Mouse (Mus musculus) neural tube, embryonic 13.5 days (tissue): ENCODE data around the gene Macrod2. TPM values are rescaled to one million over a fixed set of nuclear protein-coding genes. Genes with fewer than 3 reads are reported as not detected.
A peak's percentile ranks its signal among the peaks of the same experiment; 100 is the strongest.

Experiments
- ATAC-seq: fragments of 200-750 bp; cut with Nextera tagmentation; 2 replicates; pipeline ENCODE4 v1.8.0; 2017; ENCODE audit warnings: low read depth, mild to moderate bottlenecking, moderate TSS enrichment, moderate library complexity
- H3K27ac ChIP-seq: fragments of 300-500 bp; sonication (generic); replicated peaks from 2 replicates; pipeline ENCODE4 v1.5.1; 2015; ENCODE audit warnings: moderate library complexity, mild to moderate bottlenecking, inconsistent platforms
- H3K27me3 ChIP-seq: fragments of 300-500 bp; sonication (generic); 2 replicates; pipeline ENCODE4 v1.6.1; 2015; ENCODE audit warnings: mild to moderate bottlenecking, inconsistent platforms
- H3K36me3 ChIP-seq: fragments of 300-500 bp; sonication (generic); 2 replicates; pipeline ENCODE4 v1.6.1; 2015; ENCODE audit warnings: mild to moderate bottlenecking, inconsistent platforms
- H3K4me1 ChIP-seq: fragments of 300-500 bp; sonication (generic); replicated peaks from 2 replicates; pipeline ENCODE4 v1.6.1; 2015; ENCODE audit warnings: inconsistent platforms
- H3K4me2 ChIP-seq: fragments of 300-500 bp; sonication (generic); 2 replicates; pipeline ENCODE4 v1.6.1; 2015; ENCODE audit warnings: inconsistent platforms, mild to moderate bottlenecking, moderate library complexity
- H3K4me3 ChIP-seq: fragments of 300-500 bp; sonication (generic); 2 replicates; pipeline ENCODE4 v1.5.1; 2015; ENCODE audit warnings: mild to moderate bottlenecking, inconsistent platforms
- H3K9ac ChIP-seq: fragments of 300-500 bp; sonication (generic); 2 replicates; pipeline ENCODE4 v1.6.1; 2015; ENCODE audit warnings: moderate library complexity, mild to moderate bottlenecking, inconsistent platforms
- H3K9me3 ChIP-seq: fragments of 300-500 bp; sonication (generic); 2 replicates; pipeline ENCODE4 v1.6.1; 2016; ENCODE audit warnings: inconsistent platforms
- WGBS: fragments of 180-500 bp; shearing (Covaris S2); methylation state at CpG from one replicate; pipeline ENCODE4 v1.1.7; 2015; 5-methylcytosine and 5-hydroxymethylcytosine counted together
- polyA plus RNA-seq: library from polyadenylated mRNA; unstranded; fragments of >200 nt; fragmentation: Nextera tagmentation; extraction: Ambion mirVana; gene quantifications from 2 replicates; pipeline ENCODE4 v1.2.1, GENCODE M21; 2015

Gene Macrod2
- polyA plus RNA-seq, 1 experiment from 2014 or later: 78.9 TPM

DNA sequence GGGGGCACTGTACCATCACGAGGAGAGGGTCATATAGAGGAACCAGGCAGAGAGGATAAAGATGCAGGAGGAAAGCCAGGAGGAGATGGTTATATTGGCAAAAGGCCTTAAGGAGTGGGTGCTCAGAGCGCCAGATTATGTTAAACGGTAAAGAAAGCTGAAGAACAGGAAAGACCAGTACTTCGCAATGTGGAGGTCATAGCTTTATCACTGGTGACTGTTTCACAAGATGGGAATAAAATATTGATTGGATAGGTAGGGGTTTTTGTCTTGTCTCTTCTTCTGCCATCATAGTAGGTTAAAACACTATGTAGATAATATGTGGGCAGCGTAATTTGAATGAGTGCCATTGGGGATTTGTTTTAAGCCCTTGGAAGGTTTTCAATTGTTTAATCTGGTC lies 816.2 kb downstream of the Macrod2 start:
- Histone ChIP-seq H3K27ac (no peak overlapping the region), H3K9me3 (no peaks in the 10 kb centered on the region), H3K4me3 (no peak overlapping the region), H3K27me3 (no peaks in the 10 kb centered on the region), H3K9ac (no peak overlapping the region), H3K36me3 (no peaks in the 10 kb centered on the region), H3K4me2 (no peak overlapping the region), H3K4me1 (no peaks in the 10 kb centered on the region)
- WGBS: 88% methylated on average over 5 of the region's 5 CpGs
- no peak for ATAC-seq

DNA sequence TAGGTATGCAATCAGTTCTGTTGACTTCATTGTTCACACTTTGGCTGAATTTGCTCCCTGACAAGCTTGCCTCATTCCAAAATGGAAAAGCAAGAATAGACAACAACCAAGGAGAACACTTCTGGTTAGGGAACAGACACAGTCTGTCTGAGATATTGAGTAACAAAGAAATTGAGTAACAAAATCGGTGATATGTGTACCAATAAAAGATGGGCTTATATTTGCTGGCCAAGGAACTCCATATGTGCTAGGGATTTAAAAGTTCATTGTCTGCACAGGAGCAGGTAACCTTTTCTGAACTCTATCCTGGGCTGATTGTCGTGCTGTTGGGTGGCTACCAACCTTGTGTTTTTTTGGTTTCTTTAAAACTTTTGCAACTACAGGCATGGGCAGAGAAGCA lies 817.2 kb downstream of the Macrod2 start:
- ATAC-seq: no peak
- no peaks in the 10 kb centered on the region for H3K4me1 ChIP-seq
- H3K36me3 ChIP-seq: no peaks in the 10 kb centered on the region
- H3K4me3 ChIP-seq: no peak overlapping the region
- H3K9ac ChIP-seq: no peak overlapping the region
- no peak overlapping the region for H3K4me2 ChIP-seq
- 88% methylated on average over 2 of the region's 2 CpGs for WGBS
- H3K27ac ChIP-seq: no peak overlapping the region
- H3K27me3 ChIP-seq: no peaks in the 10 kb centered on the region
- no peaks in the 10 kb centered on the region for H3K9me3 ChIP-seq

DNA sequence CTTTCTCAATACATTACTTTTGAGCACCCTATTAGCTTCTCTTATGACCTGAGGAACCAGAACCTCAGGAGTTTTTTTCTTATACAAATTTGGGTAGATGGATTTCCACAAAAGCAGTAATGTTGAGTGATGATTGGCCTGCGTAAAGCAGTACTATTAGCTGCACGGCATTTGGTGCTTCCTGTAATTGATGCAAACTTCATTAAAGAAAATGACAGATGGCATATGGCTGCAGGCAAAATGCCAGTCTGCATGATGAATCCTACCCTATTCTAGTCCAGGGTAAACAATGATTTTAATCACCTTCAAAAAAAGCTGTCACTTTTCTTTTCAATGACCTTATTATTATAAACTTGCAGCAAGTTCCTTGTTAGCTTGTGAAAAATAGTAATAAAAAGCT lies 822.4 kb downstream of the Macrod2 start:
- Histone ChIP-seq H3K9ac (no peak overlapping the region), H3K27me3 (no peaks in the 10 kb centered on the region), H3K4me2 (no peak overlapping the region), H3K27ac (no peak overlapping the region), H3K9me3 (peaks cover 15% of the 10 kb centered on the region; the same call in 1 of the 2 replicates), H3K36me3 (no peaks in the 10 kb centered on the region), H3K4me1 (no peaks in the 10 kb centered on the region), H3K4me3 (no peak overlapping the region)
- 36% methylated on average over 2 of the region's 2 CpGs for WGBS
- ATAC-seq: no peak

DNA sequence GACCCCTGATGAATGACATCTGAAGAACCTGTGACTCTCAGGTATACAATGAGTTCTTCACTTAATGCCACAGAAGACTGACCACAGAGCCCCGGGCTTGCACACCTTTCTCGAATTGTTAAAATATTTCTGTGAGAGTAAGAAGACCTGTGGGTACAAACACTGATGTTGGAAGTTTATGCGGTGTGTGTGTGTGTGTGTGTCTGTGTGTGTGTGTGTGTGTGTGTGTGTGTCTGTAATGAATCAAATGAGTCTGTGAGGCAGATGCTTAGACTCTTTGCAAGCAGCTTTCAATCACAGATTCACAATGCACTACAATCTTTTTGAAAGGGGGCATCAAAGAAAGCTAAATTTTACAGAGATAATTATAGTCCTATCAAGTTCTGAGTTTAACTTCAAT lies 822.8 kb downstream of the Macrod2 start:
- no peak for ATAC-seq
- Histone ChIP-seq H3K9ac (no peak overlapping the region), H3K36me3 (no peaks in the 10 kb centered on the region), H3K9me3 (peaks cover 15% of the 10 kb centered on the region; the same call in 1 of the 2 replicates), H3K4me2 (no peak overlapping the region), H3K4me3 (no peak overlapping the region), H3K27ac (no peak overlapping the region), H3K27me3 (no peaks in the 10 kb centered on the region), H3K4me1 (no peaks in the 10 kb centered on the region)
- WGBS: 78% methylated on average over 3 of the region's 3 CpGs

DNA sequence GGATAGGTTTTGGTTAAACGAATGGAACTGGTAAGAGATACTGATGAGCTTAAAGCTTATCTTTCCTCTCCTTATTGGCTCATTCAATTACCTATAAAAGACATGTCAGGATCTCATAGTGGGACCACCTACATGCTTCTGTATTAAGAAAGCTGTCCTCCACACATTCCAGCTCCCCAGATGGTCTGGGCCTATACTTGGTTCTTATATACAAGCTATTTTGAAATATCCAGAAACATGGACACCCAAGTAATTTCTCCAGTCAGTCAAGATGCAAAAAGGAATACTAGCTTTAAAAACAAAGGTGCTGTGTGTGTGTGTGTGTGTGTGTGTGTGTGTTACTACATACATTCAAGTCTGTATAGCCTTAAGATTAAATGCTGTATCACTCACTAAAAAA lies 833.7 kb downstream of the Macrod2 start:
- Histone ChIP-seq H3K27me3 (no peaks in the 10 kb centered on the region), H3K4me3 (no peak overlapping the region), H3K27ac (no peak overlapping the region), H3K36me3 (no peaks in the 10 kb centered on the region), H3K9ac (no peak overlapping the region), H3K4me2 (no peak overlapping the region), H3K9me3 (no peaks in the 10 kb centered on the region), H3K4me1 (peaks cover 10% of the 10 kb centered on the region)
- WGBS: 94% methylated on average over 1 of the region's 1 CpGs
- no peak for ATAC-seq

DNA sequence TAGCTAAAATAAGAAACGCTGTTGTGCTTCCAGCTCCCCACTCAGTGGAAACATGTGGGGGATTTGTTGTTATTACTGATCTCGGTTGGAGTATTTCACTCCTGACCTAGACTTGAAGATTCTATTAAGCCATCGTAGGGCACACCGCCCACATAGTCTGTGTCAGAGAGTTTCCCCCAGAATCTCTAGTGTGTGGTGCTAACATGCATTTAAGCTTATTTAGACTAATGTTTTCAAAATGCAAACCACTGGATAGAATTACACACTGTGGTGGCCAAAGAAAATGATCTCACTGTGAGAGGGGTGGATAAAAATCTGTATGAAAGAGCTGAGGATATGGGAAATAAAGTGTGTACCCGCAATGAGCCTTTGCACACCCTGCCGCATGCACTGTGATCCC lies 834.7 kb downstream of the Macrod2 start:
- ATAC-seq: no peak
- 78% methylated on average over 6 of the region's 6 CpGs for WGBS
- Histone ChIP-seq H3K27me3 (no peaks in the 10 kb centered on the region), H3K9me3 (no peaks in the 10 kb centered on the region), H3K4me2 (no peak overlapping the region), H3K9ac (no peak overlapping the region), H3K4me3 (no peak overlapping the region), H3K27ac (no peak overlapping the region), H3K4me1 (peaks cover 10% of the 10 kb centered on the region), H3K36me3 (no peaks in the 10 kb centered on the region)

DNA sequence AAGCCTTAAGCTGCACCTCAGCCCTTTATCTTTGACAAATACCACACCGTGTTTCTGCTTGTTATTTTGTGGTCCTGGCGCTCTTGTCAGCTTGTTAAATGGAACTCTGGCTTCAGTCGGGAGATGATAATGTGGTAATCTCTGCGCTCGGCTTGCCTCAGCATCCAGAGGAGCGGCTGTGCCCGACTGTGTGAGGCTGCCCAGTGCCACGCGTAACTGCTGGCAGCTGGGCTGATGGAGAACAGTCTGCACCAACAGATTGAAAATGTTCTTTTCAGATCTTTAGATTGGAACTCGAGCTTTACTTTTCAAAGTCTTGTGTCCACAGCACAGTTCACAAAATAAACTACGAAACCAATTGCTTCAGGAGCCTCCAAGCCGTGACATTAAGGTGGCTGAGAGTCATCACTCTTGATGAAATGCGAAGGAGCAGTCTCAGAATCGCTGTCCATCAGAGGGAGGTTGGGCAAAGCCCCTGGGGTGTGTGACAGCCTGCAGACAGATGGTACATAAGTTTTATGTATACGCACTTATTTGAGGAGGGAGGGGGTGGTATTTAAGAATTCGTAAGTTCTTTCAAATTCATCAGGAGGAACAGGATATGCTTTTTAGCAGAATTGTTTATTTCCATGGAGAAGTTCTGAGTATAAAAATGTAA lies 836.0 kb downstream of the Macrod2 start:
- H3K4me1 ChIP-seq: peaks cover 10% of the 10 kb centered on the region
- peak; percentile 75 for ATAC-seq
- H3K4me2 ChIP-seq: peak overlapping the region; percentile 18; the same call in 1 of the 2 replicates
- 36% methylated on average over 16 of the region's 16 CpGs for WGBS
- no peaks in the 10 kb centered on the region for H3K36me3 ChIP-seq
- no peak overlapping the region for H3K4me3 ChIP-seq
- no peaks in the 10 kb centered on the region for H3K9me3 ChIP-seq
- no peak overlapping the region for H3K9ac ChIP-seq
- H3K27me3 ChIP-seq: no peaks in the 10 kb centered on the region
- H3K27ac ChIP-seq: no peak overlapping the region

DNA sequence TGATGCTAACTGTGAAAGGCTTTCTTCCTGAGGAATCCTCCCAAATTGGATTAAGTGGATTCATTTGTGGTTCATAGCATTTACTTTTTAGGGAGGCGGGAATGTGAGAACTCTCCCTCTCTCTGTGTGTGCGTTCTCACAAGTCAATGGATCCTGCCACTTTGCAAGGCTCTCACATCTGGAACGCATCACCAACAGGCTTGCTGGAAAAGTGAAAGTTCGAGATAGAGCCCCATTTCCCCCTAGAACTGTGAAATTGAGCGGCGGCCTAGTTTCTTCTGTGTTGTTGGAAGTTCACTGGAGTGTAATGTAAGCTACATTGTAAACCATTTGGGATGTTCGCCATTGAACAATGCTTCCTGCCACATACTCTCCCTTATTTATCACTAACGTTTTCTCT lies 839.2 kb downstream of the Macrod2 start:
- peaks cover 10% of the 10 kb centered on the region for H3K4me1 ChIP-seq
- H3K27me3 ChIP-seq: no peaks in the 10 kb centered on the region
- no peaks in the 10 kb centered on the region for H3K9me3 ChIP-seq
- H3K4me2 ChIP-seq: no peak overlapping the region
- WGBS: 40% methylated on average over 8 of the region's 8 CpGs
- no peak overlapping the region for H3K9ac ChIP-seq
- H3K36me3 ChIP-seq: no peaks in the 10 kb centered on the region
- no peak overlapping the region for H3K4me3 ChIP-seq
- H3K27ac ChIP-seq: no peak overlapping the region
- no peak for ATAC-seq

DNA sequence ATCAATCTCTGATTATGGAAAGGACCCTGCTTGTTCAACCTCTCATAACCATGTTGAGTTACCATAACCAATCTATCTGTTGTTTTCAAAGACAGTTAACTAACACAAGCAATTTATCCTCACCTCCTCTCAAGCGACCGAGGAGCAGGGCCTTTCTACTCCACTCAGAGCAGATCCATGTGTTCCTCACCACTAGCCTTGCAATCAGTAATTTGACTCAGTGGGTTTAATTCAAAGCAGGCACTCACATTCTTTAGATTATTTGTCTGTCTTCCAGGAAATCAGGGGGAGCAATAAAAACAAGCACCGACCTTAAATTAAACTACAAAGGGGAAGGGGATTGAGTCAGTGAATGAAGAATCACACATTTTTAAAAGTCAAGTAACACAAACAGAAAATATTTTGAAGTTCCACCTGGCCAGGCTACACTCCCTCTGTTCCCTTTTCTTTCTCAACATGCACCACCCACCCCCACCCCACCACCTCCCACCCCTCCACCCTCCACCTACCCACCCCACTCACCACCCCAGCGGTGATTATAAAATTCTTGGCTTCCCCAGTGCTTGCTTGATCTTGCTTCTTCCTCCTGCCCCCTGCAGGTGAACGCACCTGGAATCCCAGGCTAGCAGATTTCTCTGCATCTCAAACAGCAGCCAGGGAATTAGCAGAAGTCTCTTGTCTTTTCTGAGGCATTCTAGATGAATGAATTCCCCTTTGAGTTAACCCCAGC lies 839.8 kb downstream of the Macrod2 start:
- Histone ChIP-seq H3K4me1 (peaks cover 10% of the 10 kb centered on the region), H3K4me3 (no peak overlapping the region), H3K9ac (no peak overlapping the region), H3K36me3 (no peaks in the 10 kb centered on the region), H3K27me3 (no peaks in the 10 kb centered on the region), H3K4me2 (no peak overlapping the region), H3K27ac (no peak overlapping the region), H3K9me3 (no peaks in the 10 kb centered on the region)
- WGBS: 18% methylated on average over 5 of the region's 5 CpGs
- ATAC-seq: no peak

DNA sequence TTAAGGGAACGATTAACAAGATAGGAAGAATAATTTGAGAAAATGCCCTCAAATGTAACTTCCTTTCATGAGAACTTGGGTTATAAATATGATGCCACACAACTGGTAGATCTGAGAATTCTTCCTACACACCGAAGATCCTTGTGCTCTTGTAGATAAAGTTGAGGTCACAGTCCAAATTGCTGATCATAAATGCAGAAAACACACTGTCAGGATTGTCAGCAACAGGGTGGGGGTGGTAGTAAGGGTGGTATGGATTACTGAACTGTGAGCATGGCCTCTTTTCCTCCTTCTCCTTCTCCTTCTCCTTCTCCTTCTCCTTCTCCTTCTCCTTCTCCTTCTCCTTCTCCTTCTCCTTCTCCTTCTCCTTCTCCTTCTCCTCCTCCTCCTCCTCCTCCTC lies 852.6 kb downstream of the Macrod2 start:
- H3K4me2 ChIP-seq: no peak overlapping the region
- no peaks in the 10 kb centered on the region for H3K36me3 ChIP-seq
- no peak for ATAC-seq
- 87% methylated on average over 2 of the region's 2 CpGs for WGBS
- no peak overlapping the region for H3K27ac ChIP-seq
- no peaks in the 10 kb centered on the region for H3K27me3 ChIP-seq
- no peaks in the 10 kb centered on the region for H3K4me1 ChIP-seq
- no peak overlapping the region for H3K9ac ChIP-seq
- no peak overlapping the region for H3K4me3 ChIP-seq
- H3K9me3 ChIP-seq: no peaks in the 10 kb centered on the region

DNA sequence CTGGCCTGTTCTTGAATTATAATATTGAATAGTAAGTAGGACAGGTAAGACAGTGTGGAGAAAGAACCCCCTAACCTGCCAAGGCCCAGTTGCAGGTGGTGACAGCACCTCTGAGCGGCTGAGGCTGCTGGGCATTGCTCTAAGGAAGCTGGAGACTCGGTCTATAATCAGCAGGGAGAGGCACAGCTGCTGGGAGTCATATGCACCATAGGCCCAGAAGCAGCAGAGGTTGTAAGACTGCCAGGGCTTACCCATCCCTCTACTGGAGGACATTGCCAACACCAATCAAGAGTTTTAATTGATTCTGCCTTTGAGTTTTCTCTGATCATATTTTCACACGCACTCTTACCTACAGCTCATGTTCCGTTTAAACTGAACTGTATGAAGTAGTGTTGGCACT lies 869.5 kb downstream of the Macrod2 start:
- Histone ChIP-seq H3K4me3 (no peak overlapping the region), H3K4me1 (no peaks in the 10 kb centered on the region), H3K9ac (no peak overlapping the region), H3K9me3 (no peaks in the 10 kb centered on the region), H3K36me3 (no peaks in the 10 kb centered on the region), H3K27me3 (no peaks in the 10 kb centered on the region), H3K4me2 (no peak overlapping the region), H3K27ac (no peak overlapping the region)
- no peak for ATAC-seq
- 84% methylated on average over 4 of the region's 4 CpGs for WGBS

DNA sequence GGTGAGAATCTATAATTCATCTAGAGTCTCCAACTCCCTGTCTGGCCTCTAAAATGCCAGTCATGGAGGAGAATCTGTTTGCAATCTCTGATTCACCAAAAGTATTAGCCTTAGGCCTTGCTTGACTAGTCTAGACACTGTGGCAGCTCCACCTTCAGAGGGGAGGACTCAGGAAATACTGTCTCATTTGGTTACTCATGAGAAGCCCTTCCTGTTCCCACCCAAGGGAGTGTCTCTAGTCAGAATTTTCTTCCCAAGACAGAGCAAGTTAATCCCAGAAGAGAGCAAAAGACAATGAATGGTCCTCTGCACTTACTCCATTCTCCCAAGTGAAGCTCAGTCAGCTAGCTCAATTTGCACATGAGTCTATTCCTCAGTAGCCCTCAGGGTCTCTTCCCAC lies 871.5 kb downstream of the Macrod2 start:
- Histone ChIP-seq H3K9ac (no peak overlapping the region), H3K27ac (no peak overlapping the region)
- no peak for ATAC-seq

DNA sequence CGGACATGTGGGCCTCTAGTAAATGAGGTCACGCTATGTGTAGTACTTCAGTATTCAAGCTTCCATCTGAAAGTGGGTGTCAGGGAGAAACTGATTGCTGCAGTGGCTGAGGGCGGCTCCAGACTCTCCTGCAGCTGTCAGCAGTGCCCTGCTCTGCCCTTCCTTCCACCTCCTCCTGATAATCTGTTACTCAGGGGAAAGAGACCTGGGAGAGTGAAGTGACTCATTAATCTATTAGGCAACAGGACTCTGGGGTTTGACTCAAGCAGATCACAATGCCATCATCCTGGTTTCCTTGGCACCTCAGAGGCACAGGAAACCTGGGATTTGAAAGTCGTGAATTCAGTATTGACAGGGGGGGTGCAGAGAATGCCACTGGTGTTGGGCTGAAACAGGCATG lies 876.4 kb downstream of the Macrod2 start:
- WGBS: 75% methylated on average over 4 of the region's 4 CpGs
- H3K9me3 ChIP-seq: no peaks in the 10 kb centered on the region
- H3K27ac ChIP-seq: no peak overlapping the region
- no peak overlapping the region for H3K4me2 ChIP-seq
- no peaks in the 10 kb centered on the region for H3K36me3 ChIP-seq
- H3K4me1 ChIP-seq: no peaks in the 10 kb centered on the region
- no peak overlapping the region for H3K4me3 ChIP-seq
- no peaks in the 10 kb centered on the region for H3K27me3 ChIP-seq
- no peak overlapping the region for H3K9ac ChIP-seq
- no peak for ATAC-seq

More for the DNA sequence above, 871.5 kb downstream of the Macrod2 start:
- H3K4me3 ChIP-seq: no peak overlapping the region
- no peaks in the 10 kb centered on the region for H3K27me3 ChIP-seq
- H3K36me3 ChIP-seq: no peaks in the 10 kb centered on the region
- H3K4me2 ChIP-seq: no peak overlapping the region
- no peaks in the 10 kb centered on the region for H3K9me3 ChIP-seq
- no peaks in the 10 kb centered on the region for H3K4me1 ChIP-seq
